Mouse (Mus musculus): ENCODE data around the gene Olfr1098.

The Olfr1098 gene

DNA sequence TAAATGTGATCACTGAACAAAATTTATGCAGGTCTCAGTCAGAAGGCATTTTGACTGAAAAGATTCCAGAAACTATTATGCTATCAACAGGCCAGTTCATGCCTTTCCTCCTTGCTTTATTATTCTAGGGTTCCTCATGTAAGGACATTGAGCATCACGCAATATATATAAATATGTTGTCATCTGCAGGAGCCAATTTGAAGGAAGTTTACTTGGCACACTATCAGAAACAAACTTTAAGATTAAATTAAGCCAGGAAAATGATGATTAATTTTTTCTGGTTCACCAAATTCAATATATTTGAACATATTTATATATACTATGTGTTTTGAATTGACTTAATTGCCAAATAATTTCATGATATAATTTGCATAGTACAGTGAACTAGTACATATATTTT is at the start of gene Olfr1098:
TSS of gene Olfr1098 (minus strand) at position 101 of the 400 bp plus-strand sequence.
- in situ Hi-C loops (cut with MboI, MseI) = no loop called here

DNA sequence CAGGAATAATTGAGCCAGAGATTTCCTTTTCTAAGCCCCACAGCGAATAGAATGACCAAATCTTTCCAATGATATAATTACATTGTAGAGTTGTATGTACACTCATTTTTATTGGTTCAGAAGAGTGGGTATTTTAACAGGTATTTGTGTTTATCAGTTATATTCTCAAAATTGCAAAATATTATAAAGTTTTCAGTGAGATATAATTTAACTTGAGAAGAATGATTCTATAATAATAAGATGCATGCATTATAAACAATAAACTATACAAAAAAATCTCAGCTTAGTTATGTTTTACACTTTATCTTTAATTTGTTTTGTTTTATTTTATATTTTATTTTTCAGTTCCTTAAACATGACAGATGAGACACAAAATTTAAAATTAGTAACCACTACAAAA is 36.2 kb upstream of the Olfr1098 start, which contains the start of gene Olfr1099:
TSS of gene Olfr1099 (minus strand) at position 101 of the 400 bp plus-strand sequence.
- in situ Hi-C loops (cut with MboI, MseI) = no loop called here

DNA sequence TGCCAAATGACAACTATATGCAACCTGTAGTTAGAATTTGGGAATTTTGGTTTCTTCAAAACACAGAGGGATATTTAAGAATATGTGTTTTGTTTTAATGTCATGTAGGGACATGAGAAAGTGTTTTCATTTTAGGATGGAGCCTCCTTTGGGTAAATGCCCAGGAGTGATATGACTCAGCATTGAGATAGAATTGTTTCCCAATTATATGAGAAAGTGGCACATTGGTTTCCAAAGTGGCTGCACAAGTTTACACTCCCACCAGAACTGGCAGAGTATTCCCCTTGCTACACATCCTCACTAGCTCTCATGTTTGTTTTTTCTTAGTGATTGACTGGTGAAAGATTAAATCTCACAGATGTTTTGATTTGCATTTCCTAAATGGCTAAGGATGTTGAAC is 2.2 kb upstream of the Olfr1098 start:
- in situ Hi-C loops (cut with MboI, MseI) = no loop called here

DNA sequence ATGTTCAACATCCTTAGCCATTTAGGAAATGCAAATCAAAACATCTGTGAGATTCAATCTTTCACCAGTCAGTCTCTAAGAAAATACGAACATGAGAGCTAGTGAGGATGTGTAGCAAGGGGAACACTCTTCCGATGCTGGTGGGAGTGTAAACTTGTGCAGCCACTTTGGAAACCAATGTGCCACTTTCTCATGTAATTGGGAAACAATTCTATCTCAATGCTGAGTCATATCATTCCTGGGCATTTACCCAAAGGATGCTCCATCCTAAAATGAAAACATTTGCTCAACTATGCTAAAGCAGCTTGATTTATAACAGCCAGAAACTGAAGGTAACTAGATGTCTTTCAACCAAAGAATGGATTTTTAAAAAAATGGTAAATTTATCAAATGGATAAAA is 18.7 kb downstream of the Olfr1098 start:
- in situ Hi-C loops (cut with MboI, MseI) = no loop called here

DNA sequence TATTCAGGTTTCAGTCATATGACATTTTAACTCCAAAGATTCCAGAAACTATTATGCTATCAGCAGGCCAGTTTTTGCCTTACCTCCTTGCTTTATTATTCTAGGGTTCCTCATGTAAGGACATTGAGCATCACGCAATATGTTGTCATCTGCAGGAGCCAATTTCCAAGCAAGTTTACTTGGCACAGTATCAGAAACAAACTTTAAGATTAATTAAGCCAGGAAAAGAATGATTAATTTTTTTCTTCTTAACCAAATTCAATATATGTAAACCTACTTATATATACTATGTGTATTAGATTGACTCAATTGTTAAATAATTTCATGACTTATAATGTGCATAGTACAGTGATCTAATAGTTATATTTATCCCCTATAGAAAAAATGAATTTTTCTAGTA is 32.2 kb downstream of the Olfr1098 start, which contains the start of gene Olfr1097:
TSS of gene Olfr1097 (minus strand) at position 101 of the 400 bp plus-strand sequence.
- in situ Hi-C loops (cut with MboI, MseI) = no loop called here

DNA sequence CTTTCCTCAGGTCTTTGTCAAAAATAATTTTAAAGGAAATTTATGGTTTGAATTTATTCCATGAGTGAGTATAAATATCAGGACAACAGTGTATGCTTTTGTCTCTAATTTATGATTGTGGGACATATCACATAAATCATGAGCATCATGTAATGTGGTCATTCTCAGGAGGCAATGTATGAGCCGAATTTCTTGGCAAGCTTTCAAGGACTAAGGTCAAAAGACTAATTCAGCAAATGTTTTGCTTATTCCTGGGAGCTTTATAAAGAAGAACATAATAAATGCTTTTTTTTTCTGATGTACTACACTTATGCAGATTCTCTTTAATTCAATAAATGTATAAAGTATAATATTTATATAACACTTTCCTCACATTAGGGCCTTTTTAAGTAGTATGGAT is 49.6 kb downstream of the Olfr1098 start, which contains the start of gene Gm13723:
TSS of gene Gm13723 (minus strand) at position 101 of the 400 bp plus-strand sequence.
- in situ Hi-C loops (cut with MboI, MseI) = no loop called here

Data from T-helper 2 cell (primary cell).